Mouse (Mus musculus): ENCODE measurements around the gene Ccdc74a. TPM values are rescaled to one million over a fixed set of nuclear protein-coding genes. Genes with fewer than 3 reads are reported as not detected.

Ccdc74a gene
- polyA plus RNA-seq, 1 experiment from 2014 or later: 7.1 TPM

GRCm38 (mm10) chr16:17647566-17648340 is 1.5 kb downstream of the Ccdc74a start:
- Histone ChIP-seq H3K4me1 (peaks cover 22% of the 10 kb centered on the region), H3K27me3 (ENCODE audit: poor library complexity, severe bottlenecking) (peaks cover 9% of the 10 kb centered on the region; the same call in 1 of the 2 replicates), H3K9me3 (no peaks in the 10 kb centered on the region), H3K27ac (no peak overlapping the region), H3K36me3 (replicated peaks) (peaks cover 64% of the 10 kb centered on the region), H3K4me3 (peak overlapping the region; percentile 68; the same call in 1 of the 2 replicates)
- 86% methylated on average over 10 of the region's 10 CpGs for WGBS
- DNase-seq (ENCODE audit: extremely low spot score, low spot score): no peak

- H3K4me1 ChIP-seq: peaks cover 22% of the 10 kb centered on the region
- 87% methylated on average over 16 of the region's 16 CpGs for WGBS
- H3K4me3 ChIP-seq: no peak overlapping the region
- no peaks in the 10 kb centered on the region for H3K9me3 ChIP-seq
- H3K27ac ChIP-seq: no peak overlapping the region
- peaks cover 8% of the 10 kb centered on the region; the same call in 1 of the 2 replicates for H3K27me3 ChIP-seq (ENCODE audit: poor library complexity, severe bottlenecking)
- DNase-seq (ENCODE audit: extremely low spot score, low spot score): no peak
- peaks cover 69% of the 10 kb centered on the region for H3K36me3 ChIP-seq (replicated peaks)
Measured at GRCm38 (mm10) chr16:17649925-17650605, 3.8 kb downstream of the Ccdc74a start.

GRCm38 (mm10) chr16:17650711-17651110 is 4.4 kb downstream of the Ccdc74a start:
- WGBS: 97% methylated on average over 1 of the region's 1 CpGs
- DNase-seq (ENCODE audit: extremely low spot score, low spot score): no peak
- 0 out of 2 replicates have a peak, but pooled peaks cover 3% of the 10 kb centered on the region for H3K27me3 ChIP-seq (ENCODE audit: poor library complexity, severe bottlenecking)
- H3K4me3 ChIP-seq: no peak overlapping the region
- no peaks in the 10 kb centered on the region for H3K9me3 ChIP-seq
- H3K27ac ChIP-seq: no peak overlapping the region
- peaks cover 22% of the 10 kb centered on the region for H3K4me1 ChIP-seq
- H3K36me3 ChIP-seq (replicated peaks): peaks cover 76% of the 10 kb centered on the region

- H3K27me3 ChIP-seq (ENCODE audit: poor library complexity, severe bottlenecking): 0 out of 2 replicates have a peak, but pooled peaks cover 1% of the 10 kb centered on the region
- peaks cover 93% of the 10 kb centered on the region for H3K36me3 ChIP-seq (replicated peaks)
- DNase-seq (ENCODE audit: extremely low spot score, low spot score): no peak
- H3K4me3 ChIP-seq: no peak overlapping the region
- no peaks in the 10 kb centered on the region for H3K9me3 ChIP-seq
- WGBS: 94% methylated on average over 4 of the region's 4 CpGs
- H3K27ac ChIP-seq: no peak overlapping the region
- peaks cover 4% of the 10 kb centered on the region; the same call in 1 of the 2 replicates for H3K4me1 ChIP-seq
Measured at GRCm38 (mm10) chr16:17652607-17653006, 6.3 kb downstream of the Ccdc74a start.

GRCm38 (mm10) chr16:17653601-17654000 is 7.3 kb downstream of the Ccdc74a start:
- H3K36me3 ChIP-seq (replicated peaks): peaks cover 95% of the 10 kb centered on the region
- whole genome bisulfite sequencing: 92% methylated on average over 5 of the region's 5 CpGs

GRCm38 (mm10) chr16:17654188-17654795 is 8.0 kb downstream of the Ccdc74a start:
- Histone ChIP-seq H3K4me1 (no peaks in the 10 kb centered on the region), H3K27me3 (ENCODE audit: poor library complexity, severe bottlenecking) (no peaks in the 10 kb centered on the region), H3K27ac (no peak overlapping the region), H3K9me3 (no peaks in the 10 kb centered on the region), H3K36me3 (replicated peaks) (peaks cover 92% of the 10 kb centered on the region), H3K4me3 (no peak overlapping the region)
- 93% methylated on average over 4 of the region's 4 CpGs for WGBS
- no peak for DNase-seq (ENCODE audit: extremely low spot score, low spot score)

More at GRCm38 (mm10) chr16:17653601-17654000, 7.3 kb downstream of the Ccdc74a start:
- Histone ChIP-seq H3K27me3 (ENCODE audit: poor library complexity, severe bottlenecking) (no peaks in the 10 kb centered on the region), H3K4me1 (no peaks in the 10 kb centered on the region), H3K9me3 (no peaks in the 10 kb centered on the region), H3K27ac (no peak overlapping the region), H3K4me3 (no peak overlapping the region)
- no peak for DNase-seq (ENCODE audit: extremely low spot score, low spot score)

- Histone ChIP-seq H3K36me3 (replicated peaks) (peaks cover 94% of the 10 kb centered on the region), H3K27me3 (ENCODE audit: poor library complexity, severe bottlenecking) (no peaks in the 10 kb centered on the region), H3K4me1 (no peaks in the 10 kb centered on the region), H3K9me3 (no peaks in the 10 kb centered on the region), H3K27ac (no peak overlapping the region), H3K4me3 (no peak overlapping the region)
- no peak for DNase-seq (ENCODE audit: extremely low spot score, low spot score)
- WGBS: 94% methylated on average over 5 of the region's 5 CpGs
Measured at GRCm38 (mm10) chr16:17656212-17656871, 10.1 kb downstream of the Ccdc74a start.

- peaks cover 92% of the 10 kb centered on the region for H3K36me3 ChIP-seq (replicated peaks)
- no peaks in the 10 kb centered on the region for H3K27me3 ChIP-seq (ENCODE audit: poor library complexity, severe bottlenecking)
- H3K4me1 ChIP-seq: no peaks in the 10 kb centered on the region
- H3K9me3 ChIP-seq: no peaks in the 10 kb centered on the region
- no peak overlapping the region for H3K4me3 ChIP-seq
- H3K27ac ChIP-seq: no peak overlapping the region
- no peak for DNase-seq (ENCODE audit: extremely low spot score, low spot score)
Measured at GRCm38 (mm10) chr16:17665568-17665967, 19.3 kb downstream of the Ccdc74a start.

- Histone ChIP-seq H3K27ac (no peak overlapping the region), H3K9me3 (no peaks in the 10 kb centered on the region), H3K27me3 (ENCODE audit: poor library complexity, severe bottlenecking) (no peaks in the 10 kb centered on the region), H3K4me1 (no peaks in the 10 kb centered on the region), H3K36me3 (replicated peaks) (peaks cover 94% of the 10 kb centered on the region), H3K4me3 (no peak overlapping the region)
- DNase-seq (ENCODE audit: extremely low spot score, low spot score): no peak
Measured at GRCm38 (mm10) chr16:17669886-17670285, 23.6 kb downstream of the Ccdc74a start.

- Histone ChIP-seq H3K4me1 (no peaks in the 10 kb centered on the region), H3K4me3 (no peak overlapping the region), H3K36me3 (replicated peaks) (peaks cover 63% of the 10 kb centered on the region), H3K9me3 (no peaks in the 10 kb centered on the region), H3K27me3 (ENCODE audit: poor library complexity, severe bottlenecking) (no peaks in the 10 kb centered on the region), H3K27ac (no peak overlapping the region)
- 92% methylated on average over 3 of the region's 3 CpGs for WGBS
- no peak for DNase-seq (ENCODE audit: extremely low spot score, low spot score)
Measured at GRCm38 (mm10) chr16:17694860-17695259, 48.6 kb downstream of the Ccdc74a start.
